Mouse (Mus musculus) small intestine, adult 2 months (tissue): ENCODE data around the gene Gm20388. TPM values are rescaled to one million over a fixed set of nuclear protein-coding genes. Genes with fewer than 3 reads are reported as not detected.

Experiments
- H3K27ac ChIP-seq: fragments of 200-500 bp; 2 replicates; pipeline ENCODE4 v1.5.1; 2012; ENCODE audit warnings: low read depth, low read length, control low read depth, inconsistent platforms; ENCODE audit not compliant: insufficient read depth
- H3K27me3 ChIP-seq: fragments of 200-500 bp; 2 replicates; pipeline ENCODE4 v1.6.1; 2012; ENCODE audit warnings: mild to moderate bottlenecking, moderate library complexity, low read length, inconsistent platforms; ENCODE audit not compliant: control insufficient read depth, insufficient read depth
- H3K36me3 ChIP-seq: fragments of 200-500 bp; 2 replicates; pipeline ENCODE4 v1.6.1; 2012; ENCODE audit warnings: mild to moderate bottlenecking, low read length, control low read depth, inconsistent platforms; ENCODE audit not compliant: control insufficient read depth, insufficient read depth
- H3K4me1 ChIP-seq: fragments of 200-500 bp; 2 replicates; pipeline ENCODE4 v1.6.1; 2012; ENCODE audit warnings: low read length, inconsistent platforms, mixed read lengths; ENCODE audit not compliant: control insufficient read depth, insufficient read depth, insufficient read length
- H3K4me3 ChIP-seq: fragments of 200-500 bp; 2 replicates; pipeline ENCODE4 v1.5.1; 2012; ENCODE audit warnings: low read depth, mild to moderate bottlenecking, control low read depth, inconsistent platforms, low read length, moderate library complexity
- CTCF ChIP-seq: fragments of 200-500 bp; IDR thresholded peaks from 2 replicates; pipeline ENCODE4 v1.5.1; 2012; ENCODE audit warnings: low read depth, mild to moderate bottlenecking, control low read depth, inconsistent platforms, low read length, moderate library complexity, mixed read lengths; ENCODE audit not compliant: insufficient replicate concordance, insufficient read length; ENCODE audit errors: extremely low read depth
- POLR2A ChIP-seq: fragments of 200-500 bp; IDR thresholded peaks from 2 replicates; pipeline ENCODE4 v1.6.1; 2012; ENCODE audit warnings: low read depth, mild to moderate bottlenecking, control low read depth, inconsistent platforms, low read length, moderate library complexity
- WGBS: fragments of 180-500 bp; shearing (Covaris S2); methylation state at CpG from one replicate; pipeline ENCODE4 v1.1.7; 2018; 5-methylcytosine and 5-hydroxymethylcytosine counted together
- polyA plus RNA-seq: library from polyadenylated mRNA; depleted of rRNA; stranded (reverse); fragments of >200 nt; gene quantifications from 2 replicates; pipeline ENCODE4 v1.2.3, GENCODE M21; 2012

Gm20388 gene
- polyA plus RNA-seq, 1 experiment: 37.3 TPM

DNA sequence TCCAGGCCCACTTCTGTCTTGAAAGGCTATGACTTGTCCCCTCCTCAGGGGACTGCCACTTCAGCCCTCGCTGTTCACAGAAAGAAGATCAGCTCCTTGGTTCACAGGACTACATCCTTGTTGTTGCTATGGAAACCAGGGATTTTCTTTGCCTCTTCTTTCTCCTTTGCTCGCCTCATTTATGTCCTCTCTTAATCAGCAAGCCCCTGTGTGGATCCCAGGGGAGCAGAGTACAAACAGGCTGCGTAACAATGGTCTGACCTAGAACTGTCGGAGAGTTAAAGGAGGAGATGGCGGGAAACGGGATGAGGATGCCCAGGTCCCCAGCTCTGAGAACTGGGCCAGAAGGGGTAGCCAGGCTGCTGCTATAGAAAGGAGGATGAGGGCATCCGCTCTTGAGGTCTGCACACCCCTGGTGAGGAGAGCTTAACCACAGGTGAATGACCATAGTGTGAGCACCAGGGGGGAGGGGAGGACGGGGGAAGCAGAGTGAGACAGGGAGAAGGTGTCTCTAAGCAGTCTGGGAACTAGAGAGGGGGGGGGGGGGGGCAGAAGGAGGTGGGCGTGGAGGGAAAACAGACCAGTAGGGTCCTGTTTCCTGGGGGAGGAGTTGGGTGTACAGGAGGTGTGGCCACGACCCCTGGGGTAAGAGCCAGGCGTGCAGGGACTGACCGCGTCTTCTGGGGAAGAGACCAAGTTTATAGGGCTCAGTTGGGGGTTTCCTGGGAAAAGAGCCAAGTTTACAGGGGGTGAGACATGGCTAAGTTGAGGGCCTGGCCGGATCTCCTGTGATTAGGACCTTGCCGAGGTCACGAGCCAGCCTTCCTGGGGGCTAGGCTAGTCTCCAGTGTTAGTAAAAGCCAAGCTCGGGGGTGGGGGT lies 1787.3 kb downstream of the Gm20388 start:
- TF ChIP-seq CTCF: no peak
- no peak for TF ChIP-seq POLR2A
- WGBS: 6% methylated on average over 16 of the region's 17 CpGs
- Histone ChIP-seq H3K4me3 (no peak overlapping the region), H3K36me3 (no peaks in the 10 kb centered on the region), H3K4me1 (no peaks in the 10 kb centered on the region), H3K27ac (no peak overlapping the region), H3K27me3 (no peaks in the 10 kb centered on the region)

DNA sequence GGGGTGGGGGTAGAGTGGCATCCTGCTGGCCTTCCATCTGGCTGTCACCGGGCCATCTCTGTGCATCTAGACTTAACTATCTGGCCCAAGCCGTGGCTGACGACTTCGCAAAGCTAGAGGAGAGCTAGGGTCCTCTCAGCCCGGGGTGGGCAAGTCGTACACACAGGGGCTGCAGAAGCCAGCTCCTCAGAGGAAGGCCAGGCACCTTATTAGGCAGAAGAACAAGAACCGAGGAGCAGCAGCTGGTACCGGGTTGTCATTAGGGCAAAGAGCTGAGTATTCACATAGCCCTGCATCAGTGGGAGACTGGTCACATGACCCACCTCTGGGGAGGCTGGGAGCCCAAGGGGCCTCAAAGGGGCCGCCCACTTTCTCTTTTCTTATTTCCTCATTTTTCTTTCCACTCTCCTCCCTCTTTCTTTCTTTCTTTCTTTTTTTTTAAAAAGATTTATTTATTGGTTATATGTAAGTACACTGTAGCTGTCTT lies 1788.0 kb downstream of the Gm20388 start:
- TF ChIP-seq CTCF (no peak), POLR2A (no peak)
- no peak overlapping the region for H3K27ac ChIP-seq

DNA sequence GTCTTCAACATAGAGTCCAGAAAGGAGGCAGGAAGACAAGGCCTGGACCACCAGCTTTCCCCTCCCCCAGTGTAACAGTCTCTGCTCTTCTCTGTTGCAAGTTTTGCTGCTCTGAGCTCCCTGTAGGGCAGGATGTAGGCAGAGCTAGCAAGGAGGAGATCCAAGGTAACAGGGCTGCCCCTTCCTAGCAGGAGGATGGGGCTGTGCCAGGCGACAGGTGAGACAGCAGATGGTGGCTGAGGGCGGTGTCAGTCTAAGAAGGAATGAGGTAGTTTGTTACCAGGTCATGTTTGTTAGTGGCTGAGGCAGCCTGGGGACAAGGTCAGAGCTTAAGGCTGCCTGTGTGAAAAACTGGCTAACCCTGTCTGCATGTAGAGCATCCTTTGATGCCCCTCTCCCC lies 1789.3 kb downstream of the Gm20388 start:
- WGBS: 57% methylated on average over 2 of the region's 2 CpGs
- no peak overlapping the region for H3K27ac ChIP-seq
- no peaks in the 10 kb centered on the region for H3K4me1 ChIP-seq
- H3K4me3 ChIP-seq: no peak overlapping the region
- TF ChIP-seq POLR2A: no peak
- TF ChIP-seq CTCF: no peak
- no peaks in the 10 kb centered on the region for H3K27me3 ChIP-seq
- no peaks in the 10 kb centered on the region for H3K36me3 ChIP-seq

More for the DNA sequence above, 1788.0 kb downstream of the Gm20388 start:
- 11% methylated on average over 9 of the region's 9 CpGs for WGBS
- Histone ChIP-seq H3K4me3 (no peak overlapping the region), H3K27me3 (no peaks in the 10 kb centered on the region), H3K4me1 (no peaks in the 10 kb centered on the region), H3K36me3 (no peaks in the 10 kb centered on the region)

GRCm38 (mm10) chr8:121705174-121705573 lies 1794.5 kb downstream of the Gm20388 start:
- 58% methylated on average over 3 of the region's 3 CpGs for WGBS
- H3K36me3 ChIP-seq: no peaks in the 10 kb centered on the region
- no peaks in the 10 kb centered on the region for H3K27me3 ChIP-seq
- no peak overlapping the region for H3K4me3 ChIP-seq
- H3K27ac ChIP-seq: no peak overlapping the region
- TF ChIP-seq POLR2A: no peak
- TF ChIP-seq CTCF: no peak
- H3K4me1 ChIP-seq: no peaks in the 10 kb centered on the region

GRCm38 (mm10) chr8:121706956-121707355 lies 1796.3 kb downstream of the Gm20388 start:
- TF ChIP-seq CTCF (no peak), POLR2A (no peak)
- WGBS: 74% methylated on average over 11 of the region's 11 CpGs
- no peak overlapping the region for H3K4me3 ChIP-seq
- no peaks in the 10 kb centered on the region for H3K36me3 ChIP-seq
- no peaks in the 10 kb centered on the region for H3K27me3 ChIP-seq
- no peak overlapping the region for H3K27ac ChIP-seq
- no peaks in the 10 kb centered on the region for H3K4me1 ChIP-seq

GRCm38 (mm10) chr8:121708406-121708805 lies 1797.8 kb downstream of the Gm20388 start:
- H3K27me3 ChIP-seq: no peaks in the 10 kb centered on the region
- H3K4me3 ChIP-seq: no peak overlapping the region
- H3K36me3 ChIP-seq: no peaks in the 10 kb centered on the region
- no peak overlapping the region for H3K27ac ChIP-seq
- H3K4me1 ChIP-seq: no peaks in the 10 kb centered on the region
- WGBS: 54% methylated on average over 6 of the region's 6 CpGs
- TF ChIP-seq POLR2A: no peak
- TF ChIP-seq CTCF: no peak

- H3K36me3 ChIP-seq: no peaks in the 10 kb centered on the region
- 40% methylated on average over 14 of the region's 14 CpGs for WGBS
- H3K27ac ChIP-seq: no peak overlapping the region
- 0 out of 2 replicates have a peak, but pooled peaks cover 7% of the 10 kb centered on the region for H3K27me3 ChIP-seq
- no peak for TF ChIP-seq CTCF
- TF ChIP-seq POLR2A: no peak
- H3K4me1 ChIP-seq: no peaks in the 10 kb centered on the region
- H3K4me3 ChIP-seq: no peak overlapping the region
Observed at GRCm38 (mm10) chr8:121717502-121717901, 1806.9 kb downstream of the Gm20388 start.
